Comparison of ENCODE assay signal across 24 mouse cellular contexts in genomic region chr13:96675756-96676155, GRCm38 (mm10). TPM values are rescaled to one million over a fixed set of nuclear protein-coding genes. Genes with fewer than 3 reads are reported as not detected.
DNase-seq lines count a peak whose midpoint lies in the region; ATAC-seq and TF ChIP-seq lines count a peak whose summit lies in the region.
"Had no signal": no experiment of that assay in that cellular context is flagged by ENCODE, and none has a peak within 500 bp of the region (broad histone marks: within the 10 kb centered on the region; RNA-seq: fewer than 3 reads in every experiment).

No protein-coding gene starts in this region.

- no peaks in the 10 kb centered on the region for H3K9me3 ChIP-seq in midbrain, embryonic 11.5 days (ENCODE audit: control insufficient read depth, low read length)
- H3K9me3 ChIP-seq in midbrain, embryonic 13.5 days: no peaks in the 10 kb centered on the region
- no peaks in the 10 kb centered on the region for H3K9me3 ChIP-seq in ES-Bruce4 (replicated peaks; ENCODE audit: control insufficient read depth, insufficient read depth, low read length, poor library complexity, severe bottlenecking)
- H3K9me3 ChIP-seq: embryonic facial prominence, embryonic 10.5 days; embryonic facial prominence, embryonic 12.5 days; forebrain, embryonic 13.5 days; G1E had no signal

- H3K4me3 ChIP-seq in midbrain, embryonic 11.5 days (ENCODE audit: low read depth, low read length): no peak overlapping the region
- no peak overlapping the region for H3K4me3 ChIP-seq in midbrain, embryonic 13.5 days (replicated peaks)
- H3K4me3 ChIP-seq in ES-Bruce4 (ENCODE audit: low read depth, low read length): no peak overlapping the region
- H3K4me3 ChIP-seq: embryonic facial prominence, embryonic 10.5 days; embryonic facial prominence, embryonic 12.5 days; forebrain, embryonic 13.5 days had no signal

- no peak overlapping the region for H3K4me2 ChIP-seq in midbrain, embryonic 11.5 days
- H3K4me2 ChIP-seq in midbrain, embryonic 13.5 days (replicated peaks): no peak overlapping the region
- H3K4me2 ChIP-seq: embryonic facial prominence, embryonic 12.5 days; forebrain, embryonic 13.5 days had no signal

- H3K36me3 ChIP-seq in midbrain, embryonic 11.5 days (ENCODE audit: control insufficient read depth, insufficient read depth, low read length): no peaks in the 10 kb centered on the region
- no peaks in the 10 kb centered on the region for H3K36me3 ChIP-seq in midbrain, embryonic 13.5 days
- no peaks in the 10 kb centered on the region for H3K36me3 ChIP-seq in ES-Bruce4 (ENCODE audit: control insufficient read depth, insufficient read depth, low read length, poor library complexity, severe bottlenecking)
- H3K36me3 ChIP-seq: embryonic facial prominence, embryonic 10.5 days; embryonic facial prominence, embryonic 12.5 days; G1E had no signal

- ATAC-seq in midbrain, embryonic 11.5 days (ENCODE audit: low FRiP score): no peak
- ATAC-seq in midbrain, embryonic 13.5 days: no peak
- ATAC-seq: CD4-positive, CD25-positive, alpha-beta regulatory T cell, adult 4 months; forebrain, embryonic 13.5 days; forebrain, embryonic 16.5 days; Patski had no signal

- TF ChIP-seq EP300 in ES-Bruce4 (IDR thresholded peaks at IDR 0.05; ENCODE audit: insufficient read depth, low read depth, low read length): 0 out of 2 replicates have a peak, but pooled peaks have one; percentile 7

- WGBS in midbrain, embryonic 11.5 days: 80% methylated on average over 6 of the region's 6 CpGs
- 85% methylated on average over 6 of the region's 6 CpGs for WGBS in midbrain, embryonic 13.5 days

- no peak for TF ChIP-seq CTCF in ES-Bruce4 (IDR thresholded peaks at IDR 0.05; ENCODE audit: low read depth, low read length)

- no peak overlapping the region for H3K9ac ChIP-seq in midbrain, embryonic 11.5 days (ENCODE audit: low read length)
- H3K9ac ChIP-seq in midbrain, embryonic 13.5 days (replicated peaks): no peak overlapping the region
- no peak overlapping the region for H3K9ac ChIP-seq in ES-Bruce4 (ENCODE audit: low read depth, poor library complexity, severe bottlenecking)
- H3K9ac ChIP-seq: embryonic facial prominence, embryonic 12.5 days; forebrain, embryonic 13.5 days had no signal

- peaks cover 5% of the 10 kb centered on the region for H3K4me1 ChIP-seq in midbrain, embryonic 11.5 days (ENCODE audit: control insufficient read depth, insufficient read depth, low read length)
- peaks cover 8% of the 10 kb centered on the region for H3K4me1 ChIP-seq in midbrain, embryonic 13.5 days (replicated peaks)
- H3K4me1 ChIP-seq in ES-Bruce4 (ENCODE audit: control insufficient read depth, insufficient read depth, low read length): peaks cover 5% of the 10 kb centered on the region

- DNase-seq in midbrain, embryonic 11.5 days (ENCODE audit: low spot score, missing footprints): peak; percentile 72
- peak; percentile 42 for DNase-seq in ZHBTc4 (ENCODE audit: low read depth, low spot score)
- no peak for DNase-seq in thymus, postnatal 14 days
- DNase-seq in lung, postnatal 25 days (ENCODE audit: low spot score): no peak
- DNase-seq in c-Kit-positive CD71-positive TER-119-positive erythroid progenitor cells, embryonic 14.5 days (ENCODE audit: low spot score): no peak
- DNase-seq: adrenal gland, adult 2 months; adrenal gland, postnatal 10 days; adrenal gland, postnatal 25 days; B cell, adult 2 months; cerebellum, adult 11-12 months; cerebellum, adult 2 months; cerebellum, adult 9-10 months; cerebellum, postnatal 10 days; cerebellum, postnatal 25 days had no signal

- H3K27me3 ChIP-seq in midbrain, embryonic 11.5 days (ENCODE audit: control insufficient read depth, insufficient read depth, low read length): no peaks in the 10 kb centered on the region
- no peaks in the 10 kb centered on the region for H3K27me3 ChIP-seq in midbrain, embryonic 13.5 days
- no peaks in the 10 kb centered on the region for H3K27me3 ChIP-seq in ES-Bruce4 (ENCODE audit: control insufficient read depth, insufficient read depth, low read length, poor library complexity, severe bottlenecking)
- H3K27me3 ChIP-seq: CH12.LX; embryonic facial prominence, embryonic 12.5 days; forebrain, embryonic 13.5 days; Patski had no signal

- no peak for TF ChIP-seq POLR2A in ES-Bruce4 (IDR thresholded peaks at IDR 0.05; ENCODE audit: insufficient read depth, low read length)

- no peak overlapping the region for H3K27ac ChIP-seq in midbrain, embryonic 11.5 days (ENCODE audit: low read depth, low read length)
- no peak overlapping the region for H3K27ac ChIP-seq in midbrain, embryonic 13.5 days
- no peak overlapping the region for H3K27ac ChIP-seq in ES-Bruce4 (ENCODE audit: insufficient read depth, low read length)
- H3K27ac ChIP-seq: embryonic facial prominence, embryonic 10.5 days; embryonic facial prominence, embryonic 12.5 days; forebrain, embryonic 13.5 days had no signal

RNA-seq across cellular contexts. Expression of gene Hmgcr, which starts 5.0 kb away (rescaled TPM):
- 215 and 234 TPM in 2 replicates for polyA plus RNA-seq in midbrain, embryonic 11.5 days (2014; fragmentation: Nextera tagmentation; extraction: Ambion mirVana)
- polyA plus RNA-seq in midbrain, embryonic 13.5 days (2015; fragmentation: Nextera tagmentation; extraction: Ambion mirVana): 178 and 203 TPM in 2 replicates
- polyA plus RNA-seq in ES-Bruce4 (2011; ENCODE audit: insufficient read depth, insufficient read length, low read depth, missing spikeins): 190 and 205 TPM in 2 replicates

Comparison
In these comparisons a context has a peak if more than half of its experiments do, and no peak if none do; other contexts are left out.
1. DNase-seq: peak in midbrain, embryonic 11.5 days (single experiment) and ZHBTc4 (single experiment); none in thymus, postnatal 14 days (single experiment), lung, postnatal 25 days (single experiment) and c-Kit-positive CD71-positive TER-119-positive erythroid progenitor cells, embryonic 14.5 days (single experiment).